Mouse (Mus musculus) mouse trophoblast stem cell (cell line): ENCODE results near the gene Gm10644.

Experiments used
- in situ Hi-C, 2 experiments: fragments of 300-500 bp; cut with MseI, MboI; formaldehyde crosslinking; loops; 2 replicates in 1 of 2; 3 replicates in 1 of 2; pipeline ENCODE4 v1.15.1; 2025

Gene Gm10644

DNA sequence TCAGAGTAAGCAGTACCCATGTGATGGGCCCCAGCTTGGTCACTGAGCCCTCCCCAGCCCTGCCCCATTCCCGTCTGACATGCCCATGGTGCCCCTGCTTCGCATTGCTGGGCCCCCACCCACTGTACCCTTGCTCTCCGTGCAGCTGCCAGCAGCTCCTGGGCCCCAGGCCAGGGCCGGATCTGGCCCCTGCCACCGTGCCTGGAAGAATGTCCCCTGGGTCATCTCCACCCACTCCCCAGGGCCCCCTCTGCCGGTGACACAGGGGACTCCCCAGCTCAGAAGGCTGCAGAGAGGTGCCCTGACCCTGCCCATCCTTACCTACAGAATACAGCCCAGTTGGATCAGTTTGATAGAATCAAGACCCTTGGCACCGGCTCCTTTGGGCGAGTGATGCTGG is 25.8 kb upstream of the Gm10644 start:
- in situ Hi-C loops, result no loop called here

DNA sequence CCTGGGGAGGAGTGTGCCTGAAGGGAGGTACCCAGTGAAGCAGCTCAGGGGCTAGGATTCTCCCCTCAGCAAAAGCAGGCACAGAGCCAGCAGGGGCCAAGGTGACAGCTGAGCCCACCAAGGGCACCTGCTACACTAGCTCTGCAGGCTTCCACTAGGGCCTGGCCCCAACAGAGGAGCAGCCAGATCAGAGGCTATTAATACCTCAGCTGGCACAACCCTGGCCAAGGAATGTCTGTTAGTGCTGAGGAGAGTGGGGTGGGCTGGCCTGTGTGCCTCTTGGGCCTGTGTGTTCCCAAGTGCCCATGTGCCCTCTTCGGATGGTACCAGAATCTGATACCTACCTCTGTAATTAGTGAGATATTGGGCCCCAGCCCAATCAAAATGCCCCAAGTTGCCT is 25.2 kb upstream of the Gm10644 start:
- in situ Hi-C loops, result no loop called here

DNA sequence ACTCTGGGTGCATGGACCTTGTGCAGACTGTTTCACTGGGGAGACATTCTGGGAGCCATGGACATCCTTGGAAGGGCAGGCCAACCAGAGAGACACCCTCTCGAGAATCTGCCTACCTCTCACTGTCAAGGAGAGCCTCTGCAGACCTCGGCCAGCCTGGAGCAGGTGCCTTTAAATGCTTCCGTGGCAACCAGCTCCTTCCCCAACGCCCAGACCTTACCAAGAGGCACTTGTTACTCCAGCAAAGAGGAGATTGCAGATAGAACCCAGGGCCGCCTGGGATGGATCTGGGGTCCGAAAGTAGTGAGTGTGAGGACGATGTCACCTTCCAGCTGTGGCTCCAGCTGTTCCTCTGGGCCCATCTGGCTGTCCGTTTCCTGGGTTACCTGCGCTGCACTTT is 23.2 kb upstream of the Gm10644 start:
- in situ Hi-C loops, result no loop called here

DNA sequence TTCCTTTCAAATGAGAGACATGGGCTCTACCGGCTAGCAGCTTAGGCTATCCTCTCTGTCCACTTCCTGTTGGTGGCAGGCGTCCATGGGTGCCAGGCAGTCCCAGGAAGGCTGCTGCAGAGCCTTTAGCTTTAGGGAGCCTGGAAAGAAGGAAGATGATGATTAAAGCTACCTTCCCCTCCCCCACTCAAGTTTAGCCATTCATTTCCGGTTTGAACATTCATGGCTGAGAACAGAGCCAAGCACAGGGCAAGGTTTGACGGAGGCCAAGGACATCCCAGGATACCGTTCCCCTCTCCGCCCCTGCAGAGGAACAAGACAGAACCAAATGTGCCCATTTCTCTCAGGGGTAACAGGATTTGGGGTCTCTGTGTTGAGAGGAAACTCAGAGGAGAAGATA is 22.6 kb upstream of the Gm10644 start:
- in situ Hi-C loops, result no loop called here

DNA sequence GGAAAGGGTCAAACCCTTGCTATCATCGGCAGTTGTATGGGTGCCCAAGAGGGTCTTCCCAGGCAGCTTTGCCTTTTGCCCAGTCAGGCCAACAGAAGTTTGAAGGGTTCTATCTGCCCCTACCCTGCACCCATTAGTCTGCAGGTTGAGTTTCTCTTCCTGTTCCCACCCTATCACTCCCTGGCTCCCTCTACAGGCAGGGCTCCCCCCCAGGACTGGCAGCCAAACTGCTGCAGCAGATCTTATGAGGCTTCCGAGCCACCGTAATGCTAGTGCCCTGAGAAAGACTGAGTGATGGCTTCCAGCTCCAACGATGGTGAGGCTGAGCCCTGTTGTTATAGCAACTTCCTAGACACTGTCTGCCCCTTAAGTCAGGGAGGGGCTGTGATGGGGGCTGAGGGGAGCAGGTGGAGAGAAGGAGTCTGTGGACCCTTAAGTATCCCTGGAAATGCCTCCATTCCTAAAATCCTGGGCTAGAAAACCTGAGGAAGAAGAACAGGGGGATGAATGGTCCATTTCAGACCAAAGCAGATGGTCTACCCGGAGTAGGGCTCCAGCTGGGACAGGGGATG is 21.9 kb upstream of the Gm10644 start:
- in situ Hi-C loops, result no loop called here

DNA sequence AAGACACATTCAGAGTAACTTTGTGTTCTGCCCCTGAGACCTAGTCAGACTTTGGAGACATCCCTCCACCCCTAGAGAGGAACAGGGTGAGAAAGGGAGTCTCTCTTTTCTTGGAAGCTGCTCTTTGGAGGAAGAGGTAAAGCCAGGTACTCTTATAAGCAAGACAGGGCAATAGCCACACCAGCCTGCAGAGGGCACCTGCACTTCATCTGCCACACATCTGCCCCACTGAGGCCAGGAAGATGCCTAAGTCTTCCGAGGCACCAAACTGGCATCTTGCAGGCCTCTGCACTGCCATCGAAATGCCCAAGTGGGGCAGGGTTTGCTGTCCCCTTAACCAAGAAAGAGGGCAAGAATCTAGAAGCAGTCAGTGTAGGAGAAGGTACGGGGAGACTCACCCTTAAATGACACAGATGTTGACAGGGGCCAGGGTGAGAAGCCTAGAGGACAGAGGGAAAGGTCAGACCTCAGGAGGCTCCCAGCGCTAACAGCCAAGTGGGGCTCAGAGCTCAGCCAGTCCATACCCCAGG is 21.2 kb upstream of the Gm10644 start:
- in situ Hi-C loops, result no loop called here

DNA sequence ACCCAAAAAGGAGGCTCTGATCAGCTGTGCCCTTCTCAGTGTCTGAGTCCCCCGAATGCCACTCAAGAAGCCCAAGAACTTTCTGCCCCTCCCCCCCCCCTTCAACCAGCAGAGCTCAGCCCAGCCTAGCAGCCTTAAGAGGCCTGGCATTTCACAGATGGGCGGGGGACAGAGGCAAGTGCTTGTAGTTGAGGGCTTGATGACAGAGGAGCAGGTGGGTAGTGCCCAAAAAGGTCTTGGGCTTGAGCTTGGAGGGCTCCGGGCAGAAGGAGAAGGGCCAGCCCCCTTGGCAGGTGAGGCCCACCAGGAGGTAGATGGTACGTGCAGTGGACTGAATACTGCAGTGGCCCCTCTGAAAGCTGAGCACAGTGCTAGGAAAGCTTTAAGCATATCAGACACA is 19.5 kb upstream of the Gm10644 start:
- in situ Hi-C loops, result no loop called here

DNA sequence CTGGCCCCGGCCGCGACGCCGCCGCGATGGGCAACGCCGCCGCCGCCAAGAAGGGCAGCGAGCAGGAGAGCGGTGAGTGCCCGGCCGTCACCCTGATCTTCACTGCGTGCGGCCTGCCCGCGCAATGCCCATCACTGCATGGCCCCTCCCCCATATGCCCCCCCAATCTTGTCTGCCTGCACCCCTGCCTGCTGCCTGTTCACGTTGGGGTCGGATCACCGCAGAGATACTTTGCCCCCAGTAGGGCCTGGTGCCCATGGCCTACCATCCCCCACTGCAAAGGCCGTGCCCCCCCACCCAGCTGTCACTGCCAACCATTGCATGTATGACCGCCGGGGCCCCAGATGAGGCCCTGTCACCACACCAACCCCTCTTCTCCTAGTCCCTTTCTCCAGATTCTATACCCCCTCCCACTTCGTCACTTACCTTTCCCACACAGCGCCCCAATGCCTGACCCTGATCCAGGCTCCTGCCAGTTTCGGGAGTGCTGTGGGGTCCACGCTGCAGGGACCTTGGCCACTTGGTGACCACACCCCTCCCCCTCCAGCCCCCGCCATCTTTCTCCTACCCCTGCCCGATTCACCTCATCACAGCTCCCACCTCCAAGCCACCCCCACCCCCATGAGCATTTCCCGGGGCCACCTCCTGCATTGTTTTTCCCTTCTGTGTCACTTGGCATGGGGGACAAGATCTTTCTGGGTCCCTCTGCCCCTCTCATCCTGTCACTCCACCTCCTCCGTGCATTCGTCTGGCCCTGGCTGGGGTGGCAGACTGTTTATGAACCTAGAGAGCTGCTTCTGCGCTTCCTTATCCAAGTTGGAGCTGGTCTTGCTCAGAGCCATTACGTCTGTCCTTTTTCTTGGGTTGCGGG is 18.4 kb upstream of the Gm10644 start:
- in situ Hi-C loops, result no loop called here

DNA sequence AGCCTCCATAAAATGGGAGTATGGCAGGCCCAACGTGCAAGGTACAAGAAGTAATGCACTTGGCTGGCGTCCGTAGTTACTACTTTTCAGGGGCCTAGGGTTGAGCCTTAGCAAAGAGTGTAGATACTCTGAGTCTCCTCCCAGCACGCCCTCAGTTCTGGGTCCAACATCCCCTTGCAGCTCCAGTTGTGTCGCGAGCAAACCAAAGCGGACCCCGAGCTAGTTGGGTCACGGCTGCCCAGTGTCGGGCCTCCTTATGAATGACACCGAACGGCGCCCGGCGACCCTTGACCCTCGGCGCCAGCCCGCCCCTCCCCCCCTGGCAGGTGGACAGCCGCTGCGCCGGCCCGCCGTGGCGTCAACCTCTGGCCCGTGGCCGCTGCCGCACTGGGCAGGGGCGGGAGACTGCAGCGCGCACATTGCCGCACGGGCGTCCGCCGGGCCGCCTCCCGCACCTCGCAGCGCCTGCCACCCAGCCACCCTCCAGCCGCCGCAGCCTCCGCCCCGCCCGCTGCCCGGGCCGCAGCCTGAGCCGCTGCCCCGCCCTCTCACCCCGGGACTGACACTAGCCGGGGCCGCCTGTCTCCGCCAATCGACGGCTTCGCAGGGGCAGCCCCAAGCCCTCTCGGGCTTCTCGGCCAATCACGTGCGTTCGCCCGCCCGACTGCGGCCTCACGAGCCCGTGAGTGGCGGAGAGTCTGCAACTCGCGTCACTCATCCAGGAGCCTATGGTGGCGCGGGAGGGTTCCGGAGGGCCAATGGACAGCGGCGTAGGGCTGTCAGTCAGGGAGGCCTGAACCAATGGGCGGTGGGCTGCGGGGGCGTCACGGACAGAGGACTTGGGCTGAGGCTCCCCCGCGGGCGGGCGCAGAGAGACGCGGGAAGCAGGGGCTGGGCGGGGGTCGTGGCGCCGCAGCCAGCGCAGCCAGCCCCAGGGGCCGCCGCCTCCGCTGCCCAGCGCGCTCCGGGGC is 17.4 kb upstream of the Gm10644 start, which contains the start of gene Prkaca:
Prkaca (plus strand) TSS at position 844 of the 971 bp plus-strand sequence.
- in situ Hi-C loops, result no loop called here

DNA sequence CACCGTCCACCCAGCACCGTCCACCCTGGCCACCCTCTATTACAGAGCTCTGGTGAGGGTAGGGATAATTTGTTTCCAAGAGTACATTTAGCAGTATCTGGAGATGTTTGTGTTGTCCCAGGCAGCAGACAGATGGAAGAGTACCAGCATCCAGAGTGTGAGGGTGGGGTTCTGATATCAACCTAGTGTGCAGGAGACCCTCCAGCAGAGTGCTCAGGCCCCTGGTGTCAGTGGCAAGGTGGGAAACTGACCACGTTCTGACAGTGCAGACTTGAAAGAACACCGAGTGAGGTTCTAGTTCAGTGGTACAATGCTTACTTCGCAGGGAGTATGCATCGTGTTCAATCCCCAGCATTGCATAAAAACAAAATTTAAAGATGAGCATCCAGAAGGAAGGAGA is 16.7 kb upstream of the Gm10644 start:
- in situ Hi-C loops, result no loop called here

DNA sequence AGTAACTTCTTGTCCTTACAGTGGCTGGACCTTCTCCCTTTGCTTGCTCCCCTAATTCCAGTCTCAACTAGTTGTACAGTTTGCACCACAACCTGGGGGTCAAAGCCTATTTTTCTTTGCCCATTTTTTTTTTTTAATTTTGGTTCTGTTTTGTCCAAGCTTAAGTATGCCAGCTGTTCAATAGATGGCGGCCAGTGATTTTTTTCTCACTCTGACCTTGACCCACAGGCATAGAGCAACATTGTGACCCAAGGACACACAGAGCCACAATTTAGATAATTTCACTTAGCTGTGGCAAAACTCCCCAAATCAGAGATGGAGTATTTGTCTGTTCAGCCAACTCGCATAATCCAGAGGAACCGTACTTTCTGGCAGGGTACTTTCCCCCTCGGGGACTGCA is 16.1 kb upstream of the Gm10644 start:
- in situ Hi-C loops, result no loop called here

DNA sequence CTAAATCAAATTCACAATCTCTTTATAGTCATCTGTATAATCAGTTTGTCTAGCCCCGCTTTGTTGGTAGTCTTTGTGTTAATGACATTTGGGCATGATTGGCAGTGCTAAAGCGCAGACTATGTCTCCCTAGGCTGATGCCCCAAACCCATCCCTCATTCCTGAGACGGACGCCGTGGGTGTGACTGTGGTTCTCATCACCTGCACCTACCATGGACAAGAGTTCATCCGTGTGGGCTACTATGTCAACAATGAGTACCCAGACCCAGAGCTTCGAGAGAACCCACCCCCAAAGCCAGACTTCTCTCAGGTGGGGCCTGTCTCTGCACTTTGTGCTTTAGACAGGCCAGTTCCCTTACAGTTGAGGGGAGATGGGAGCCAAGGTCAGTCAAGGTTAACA is 12.7 kb upstream of the Gm10644 start:
- in situ Hi-C loops, result no loop called here

DNA sequence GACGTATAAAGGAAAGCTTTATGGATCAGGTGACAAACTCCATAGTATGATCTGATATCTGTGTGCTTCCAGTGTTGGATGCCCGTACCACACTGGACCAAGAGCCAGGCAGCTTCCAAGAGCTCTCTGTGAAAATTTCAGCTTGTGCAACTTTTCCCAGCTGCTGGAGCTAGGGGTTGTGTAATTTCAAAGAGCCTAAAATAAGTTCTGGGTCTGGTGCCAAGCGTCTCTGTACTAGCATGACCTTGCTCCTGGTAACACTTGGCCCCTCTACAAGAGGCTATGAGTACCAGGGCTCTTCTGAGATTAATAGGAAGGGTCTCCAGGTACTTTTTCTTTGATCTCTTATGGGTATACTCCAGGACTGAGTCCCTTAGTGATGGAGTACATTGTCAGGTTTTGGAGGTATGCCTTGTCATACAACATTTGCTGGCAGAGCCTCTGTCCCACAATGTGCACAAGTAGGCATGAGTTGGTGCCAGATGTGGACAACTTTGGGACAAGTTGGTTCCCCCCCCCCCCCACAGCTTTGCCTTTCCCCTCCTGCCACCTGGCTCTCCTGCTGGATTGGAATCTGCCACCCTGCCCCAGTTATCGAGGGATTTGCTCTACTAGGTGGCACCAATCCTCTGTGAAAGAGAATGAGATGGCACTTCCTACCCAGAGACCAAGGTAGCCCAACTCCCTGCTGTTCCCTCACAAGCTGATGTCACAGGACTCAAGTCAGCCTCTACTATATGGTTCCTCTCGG is 9.2 kb upstream of the Gm10644 start:
- in situ Hi-C loops, result no loop called here

DNA sequence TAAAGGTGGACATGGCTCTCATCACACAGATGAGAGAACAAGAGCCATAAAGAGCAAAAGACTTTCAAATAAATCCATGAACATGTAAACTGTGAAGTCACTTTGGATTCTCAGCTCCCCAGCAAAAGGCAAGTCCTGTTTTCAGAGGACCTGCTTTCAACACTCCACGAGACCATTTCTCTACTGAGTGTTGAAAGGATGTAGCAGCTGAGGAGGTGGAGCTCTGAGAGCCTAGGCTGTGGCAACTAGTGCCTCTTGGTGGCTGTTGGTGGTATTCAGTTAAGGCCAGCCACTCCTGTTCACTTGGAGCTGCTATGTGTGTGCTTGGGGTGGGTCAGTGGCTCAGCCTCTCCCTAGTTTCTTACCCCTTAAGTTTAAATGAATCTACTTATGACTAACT is 1.8 kb upstream of the Gm10644 start:
- in situ Hi-C loops, result no loop called here

DNA sequence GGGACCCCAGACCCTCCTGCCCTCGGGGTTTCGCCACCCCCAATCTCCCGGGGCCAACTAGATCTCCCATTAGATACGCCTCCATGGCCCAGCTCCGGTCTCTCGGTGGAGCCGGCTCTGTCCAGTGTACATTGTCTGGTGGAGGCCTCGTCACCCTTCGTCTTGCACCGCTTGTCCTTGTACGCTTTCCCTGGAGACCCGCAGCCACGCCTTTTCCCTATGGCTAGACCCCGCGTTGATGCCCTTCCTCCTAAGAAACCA is 883 bp upstream of the Gm10644 start:
- in situ Hi-C loops, result no loop called here

DNA sequence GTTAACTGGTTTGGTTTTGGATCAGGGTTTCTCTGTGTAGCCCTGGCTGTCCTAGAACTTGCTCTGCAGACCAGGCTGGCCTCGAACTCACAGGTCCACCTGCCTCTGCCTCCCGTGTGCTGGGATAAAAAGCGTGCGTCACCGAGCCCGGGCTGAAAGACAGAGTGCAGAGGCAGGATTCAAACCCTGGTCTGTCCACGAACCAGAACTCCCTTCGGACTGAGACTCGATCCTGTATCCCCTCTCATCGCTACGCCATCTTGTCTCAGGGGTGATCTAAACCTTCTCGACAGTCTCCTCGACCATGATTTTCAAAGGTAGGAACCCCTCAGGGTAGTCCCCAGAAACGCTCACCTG is 278 bp downstream of the Gm10644 start:
- in situ Hi-C loops, result no loop called here

DNA sequence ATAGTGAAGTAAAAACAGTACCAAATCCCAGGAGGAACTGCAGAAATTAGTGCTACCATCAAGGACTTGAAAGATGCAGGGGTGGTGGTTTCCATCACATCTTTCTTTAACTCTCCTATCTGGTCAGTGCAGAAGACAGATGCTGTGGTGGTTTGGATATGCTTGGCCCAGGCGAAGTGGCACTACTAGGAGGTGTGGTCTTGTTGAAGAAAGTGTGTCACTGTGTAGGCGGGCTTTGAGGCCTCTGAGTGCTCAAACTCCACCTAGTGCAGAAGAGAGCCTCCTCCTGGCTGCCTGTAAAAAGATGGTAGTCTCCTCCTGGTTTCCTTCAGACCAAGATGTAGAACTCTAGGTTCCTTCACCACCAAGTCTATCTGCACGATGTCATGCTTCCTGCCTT is 9.5 kb downstream of the Gm10644 start:
- in situ Hi-C loops, result no loop called here

DNA sequence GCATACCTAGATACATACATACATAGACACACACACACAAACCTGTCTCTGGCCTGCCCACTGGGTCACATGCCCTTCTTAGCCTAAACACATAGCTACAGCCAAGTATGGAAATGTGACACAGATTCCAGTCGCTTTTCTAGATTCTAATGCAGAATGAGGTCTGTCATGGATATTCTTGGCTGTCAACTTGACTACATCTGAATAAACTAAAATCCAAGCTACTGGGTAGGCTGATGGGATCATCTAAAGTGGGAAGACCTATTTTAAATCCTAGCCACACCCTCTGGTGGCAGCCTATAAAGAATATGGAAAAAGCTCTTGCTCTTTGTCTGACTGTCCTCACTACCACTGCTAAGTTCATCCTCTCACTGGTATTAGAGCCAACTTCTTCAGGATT is 12.6 kb downstream of the Gm10644 start:
- in situ Hi-C loops, result no loop called here

DNA sequence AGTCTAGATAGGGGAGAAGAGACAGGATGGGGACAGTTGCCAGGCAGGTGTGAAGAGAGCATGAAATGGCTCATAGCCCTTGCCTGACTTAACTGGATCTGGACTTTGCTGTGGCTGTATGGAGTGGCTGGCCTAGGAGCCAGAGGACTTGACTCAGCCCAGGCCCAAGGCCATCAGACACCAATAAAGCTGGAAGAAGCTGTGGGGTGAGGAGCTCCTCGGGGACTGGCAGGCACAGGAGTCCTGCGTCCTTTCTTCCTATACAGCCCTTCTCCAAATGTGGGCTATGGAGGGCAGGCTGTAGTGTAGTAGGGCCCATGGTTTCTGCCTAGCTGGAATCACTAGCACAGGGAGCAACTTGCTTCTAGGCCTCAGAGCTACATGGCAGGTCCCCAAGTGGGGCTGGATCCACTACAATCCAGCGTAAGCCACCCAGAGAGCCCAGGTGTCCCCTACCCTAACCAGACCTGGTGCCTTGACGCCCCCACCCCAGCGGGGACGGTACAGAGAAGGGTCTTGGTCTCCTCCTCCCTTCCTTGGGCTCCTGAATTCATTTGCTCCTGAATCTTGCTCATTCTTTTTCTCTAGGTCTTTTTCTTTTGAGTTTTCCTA is 13.8 kb downstream of the Gm10644 start:
- in situ Hi-C loops, result no loop called here

DNA sequence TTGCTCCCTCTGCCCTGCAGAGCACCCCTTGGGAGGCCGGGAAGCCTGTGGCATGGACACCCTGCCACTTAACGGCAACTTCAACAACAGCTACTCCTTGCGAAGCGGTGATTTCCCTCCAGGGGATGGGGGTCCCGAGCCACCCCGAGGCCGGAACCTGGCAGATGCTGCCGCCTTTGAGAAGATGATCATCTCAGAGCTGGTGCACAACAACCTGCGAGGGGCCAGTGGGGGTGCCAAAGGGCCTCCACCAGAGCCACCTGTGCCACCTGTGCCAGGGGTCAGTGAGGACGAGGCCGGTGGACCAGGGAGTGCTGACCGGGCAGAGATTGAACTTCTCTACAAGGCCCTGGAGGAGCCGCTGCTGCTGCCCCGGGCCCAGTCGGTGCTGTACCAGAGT is 16.7 kb downstream of the Gm10644 start:
- in situ Hi-C loops, result no loop called here

DNA sequence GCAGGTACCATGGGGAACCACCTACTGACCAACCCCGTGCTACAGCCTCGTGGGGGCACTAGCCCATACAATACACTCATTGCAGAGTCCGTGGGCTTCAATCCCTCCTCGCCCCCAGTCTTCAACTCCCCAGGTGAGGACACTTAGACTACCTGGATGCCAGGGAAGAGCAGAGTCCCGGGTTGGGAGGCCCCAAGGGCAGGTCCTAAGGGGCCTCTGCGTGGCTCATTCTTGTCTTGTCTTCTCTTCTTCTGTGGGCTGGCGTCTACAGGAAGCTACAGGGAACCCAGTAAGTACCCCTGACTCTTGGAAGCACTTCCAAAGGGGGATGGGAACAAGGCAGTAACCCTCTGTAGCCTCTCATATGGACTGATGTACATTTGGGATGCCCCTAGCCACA is 17.4 kb downstream of the Gm10644 start:
- in situ Hi-C loops, result no loop called here
